Mouse (Mus musculus) stomach, embryonic 16.5 days (tissue): ENCODE data around the gene Parp1. TPM values are rescaled to one million over a fixed set of nuclear protein-coding genes. Genes with fewer than 3 reads are reported as not detected.

ENCODE experiments used
- ATAC-seq: fragments of 200-750 bp; cut with Nextera tagmentation; 2 replicates; pipeline ENCODE4 v1.8.0; 2017; ENCODE audit warnings: moderate number of reproducible peaks, moderate TSS enrichment; ENCODE audit not compliant: insufficient read depth, low FRiP score
- H3K27ac ChIP-seq: fragments of 300-500 bp; sonication (generic); 2 replicates; pipeline ENCODE4 v1.5.1; 2014; ENCODE audit warnings: low read length
- H3K27me3 ChIP-seq: fragments of 300-500 bp; sonication (generic); 2 replicates; pipeline ENCODE4 v1.6.1; 2014; ENCODE audit warnings: low read length, control low read depth, mixed read lengths; ENCODE audit not compliant: control insufficient read depth, insufficient read depth
- H3K36me3 ChIP-seq: fragments of 300-500 bp; sonication (generic); 2 replicates; pipeline ENCODE4 v1.6.1; 2014; ENCODE audit warnings: low read length; ENCODE audit not compliant: control insufficient read depth, insufficient read depth
- H3K4me1 ChIP-seq: fragments of 300-500 bp; sonication (generic); 2 replicates; pipeline ENCODE4 v1.6.1; 2014; ENCODE audit warnings: low read length, control low read depth, mixed read lengths; ENCODE audit not compliant: control insufficient read depth, insufficient read depth
- H3K4me2 ChIP-seq: fragments of 300-500 bp; sonication (generic); 2 replicates; pipeline ENCODE4 v1.6.1; 2014; ENCODE audit warnings: low read depth, low read length, mixed read lengths
- H3K4me3 ChIP-seq: fragments of 300-500 bp; sonication (generic); replicated peaks from 2 replicates; pipeline ENCODE4 v1.5.1; 2014; ENCODE audit warnings: mild to moderate bottlenecking, low read length
- H3K9ac ChIP-seq: fragments of 300-500 bp; sonication (generic); 2 replicates; pipeline ENCODE4 v1.6.1; 2014; ENCODE audit warnings: low read length
- H3K9me3 ChIP-seq: fragments of 300-500 bp; sonication (generic); replicated peaks from 2 replicates; pipeline ENCODE4 v1.6.1; 2016; ENCODE audit warnings: low read length, control low read depth; ENCODE audit not compliant: control insufficient read depth
- WGBS: fragments of 180-500 bp; shearing (Covaris S2); extraction: QIAGEN DNeasy Blood & Tissue Kit; methylation state at CpG from one replicate; pipeline ENCODE4 v1.1.7; 2014; 5-methylcytosine and 5-hydroxymethylcytosine counted together
- polyA plus RNA-seq: library from polyadenylated mRNA; unstranded; fragments of >200 nt; fragmentation: Nextera tagmentation; extraction: Ambion mirVana; gene quantifications from 2 replicates; pipeline ENCODE4 v1.2.1, GENCODE M21; 2015

Gene Parp1
- polyA plus RNA-seq: 105 and 116 TPM in 2 replicates

- ATAC-seq: peak; percentile 97
- peaks cover 19% of the 10 kb centered on the region for H3K4me1 ChIP-seq
- no peaks in the 10 kb centered on the region for H3K27me3 ChIP-seq
- peak within 1 kb of the TSS; percentile 96 for H3K4me2 ChIP-seq
- peak within 1 kb of the TSS; percentile 93 for H3K9ac ChIP-seq
- WGBS: under 1% methylated on average over 67 of the region's 67 CpGs
- H3K27ac ChIP-seq: peak within 1 kb of the TSS; percentile 94
- H3K36me3 ChIP-seq: peaks cover 4% of the 10 kb centered on the region; the same call in 1 of the 2 replicates
- no peaks in the 10 kb centered on the region for H3K9me3 ChIP-seq
- peak within 1 kb of the TSS; percentile 97 for H3K4me3 ChIP-seq
Observed at GRCm38 (mm10) chr1:180568761-180569452, at the start of gene Parp1. Gene Parp1, plus strand, starts transcription at chr1:180568924.

- WGBS: 80% methylated on average over 8 of the region's 8 CpGs
- no peak overlapping the region for H3K4me2 ChIP-seq
- ATAC-seq: no peak; the same call in 1 of the 2 replicates
- H3K9me3 ChIP-seq: no peaks in the 10 kb centered on the region
- peak overlapping the region; percentile 29; the same call in 1 of the 2 replicates for H3K27ac ChIP-seq
- no peak overlapping the region for H3K4me3 ChIP-seq
- H3K9ac ChIP-seq: no peak overlapping the region
- peaks cover 10% of the 10 kb centered on the region; the same call in 1 of the 2 replicates for H3K4me1 ChIP-seq
- H3K36me3 ChIP-seq: no peaks in the 10 kb centered on the region
- H3K27me3 ChIP-seq: no peaks in the 10 kb centered on the region
Observed at GRCm38 (mm10) chr1:180519520-180519919, 49.2 kb upstream of the Parp1 start.

- no peak overlapping the region for H3K4me2 ChIP-seq
- no peaks in the 10 kb centered on the region for H3K27me3 ChIP-seq
- H3K36me3 ChIP-seq: no peaks in the 10 kb centered on the region
- no peak overlapping the region for H3K9ac ChIP-seq
- H3K4me3 ChIP-seq: no peak overlapping the region
- 39% methylated on average over 7 of the region's 7 CpGs for WGBS
- peaks cover 10% of the 10 kb centered on the region; the same call in 1 of the 2 replicates for H3K4me1 ChIP-seq
- H3K9me3 ChIP-seq: no peaks in the 10 kb centered on the region
- peak overlapping the region; percentile 54 for H3K27ac ChIP-seq
- no peak for ATAC-seq
Observed at GRCm38 (mm10) chr1:180520190-180520589, 48.5 kb upstream of the Parp1 start.

GRCm38 (mm10) chr1:180523320-180523719, 45.4 kb upstream of the Parp1 start:
- 81% methylated on average over 2 of the region's 2 CpGs for WGBS
- H3K36me3 ChIP-seq: no peaks in the 10 kb centered on the region
- H3K4me3 ChIP-seq: no peak overlapping the region
- no peak for ATAC-seq
- no peaks in the 10 kb centered on the region for H3K9me3 ChIP-seq
- H3K4me1 ChIP-seq: peaks cover 8% of the 10 kb centered on the region; the same call in 1 of the 2 replicates
- no peak overlapping the region for H3K27ac ChIP-seq
- no peak overlapping the region for H3K4me2 ChIP-seq
- no peaks in the 10 kb centered on the region for H3K27me3 ChIP-seq
- no peak overlapping the region for H3K9ac ChIP-seq

- no peak overlapping the region for H3K4me3 ChIP-seq
- H3K27ac ChIP-seq: no peak overlapping the region
- no peaks in the 10 kb centered on the region for H3K36me3 ChIP-seq
- no peaks in the 10 kb centered on the region for H3K27me3 ChIP-seq
- H3K9me3 ChIP-seq: no peaks in the 10 kb centered on the region
- H3K4me1 ChIP-seq: no peaks in the 10 kb centered on the region
- ATAC-seq: no peak
- no peak overlapping the region for H3K9ac ChIP-seq
- no peak overlapping the region for H3K4me2 ChIP-seq
- 78% methylated on average over 1 of the region's 1 CpGs for WGBS
Observed at GRCm38 (mm10) chr1:180525301-180525700, 43.4 kb upstream of the Parp1 start.

GRCm38 (mm10) chr1:180529847-180530246, 38.9 kb upstream of the Parp1 start:
- Histone ChIP-seq H3K27me3 (no peaks in the 10 kb centered on the region), H3K9me3 (0 out of 2 replicates have a peak, but pooled peaks cover 4% of the 10 kb centered on the region), H3K4me1 (no peaks in the 10 kb centered on the region), H3K4me2 (no peak overlapping the region), H3K36me3 (no peaks in the 10 kb centered on the region), H3K4me3 (no peak overlapping the region), H3K27ac (no peak overlapping the region), H3K9ac (no peak overlapping the region)
- 89% methylated on average over 7 of the region's 7 CpGs for WGBS
- ATAC-seq: no peak

- Histone ChIP-seq H3K27ac (no peak overlapping the region), H3K36me3 (no peaks in the 10 kb centered on the region), H3K4me1 (no peaks in the 10 kb centered on the region), H3K27me3 (no peaks in the 10 kb centered on the region), H3K9me3 (0 out of 2 replicates have a peak, but pooled peaks cover 4% of the 10 kb centered on the region), H3K9ac (no peak overlapping the region), H3K4me2 (no peak overlapping the region), H3K4me3 (no peak overlapping the region)
- no peak for ATAC-seq
- WGBS: 61% methylated on average over 8 of the region's 8 CpGs
Observed at GRCm38 (mm10) chr1:180530457-180531263, 38.1 kb upstream of the Parp1 start.

- WGBS: 96% methylated on average over 11 of the region's 11 CpGs
- no peak for ATAC-seq
Observed at GRCm38 (mm10) chr1:180532671-180533070, 36.1 kb upstream of the Parp1 start.

GRCm38 (mm10) chr1:180536719-180537118, 32.0 kb upstream of the Parp1 start:
- 68% methylated on average over 5 of the region's 5 CpGs for WGBS

More at GRCm38 (mm10) chr1:180532671-180533070, 36.1 kb upstream of the Parp1 start:
- Histone ChIP-seq H3K36me3 (no peaks in the 10 kb centered on the region), H3K9ac (no peak overlapping the region), H3K4me1 (no peaks in the 10 kb centered on the region), H3K9me3 (0 out of 2 replicates have a peak, but pooled peaks cover 4% of the 10 kb centered on the region), H3K27ac (no peak overlapping the region), H3K4me2 (no peak overlapping the region), H3K27me3 (no peaks in the 10 kb centered on the region), H3K4me3 (no peak overlapping the region)

More at GRCm38 (mm10) chr1:180536719-180537118, 32.0 kb upstream of the Parp1 start:
- no peaks in the 10 kb centered on the region for H3K36me3 ChIP-seq
- ATAC-seq: no peak
- H3K9me3 ChIP-seq: 0 out of 2 replicates have a peak, but pooled peaks cover 4% of the 10 kb centered on the region
- no peaks in the 10 kb centered on the region for H3K27me3 ChIP-seq
- no peak overlapping the region for H3K4me3 ChIP-seq
- H3K27ac ChIP-seq: no peak overlapping the region
- no peaks in the 10 kb centered on the region for H3K4me1 ChIP-seq
- no peak overlapping the region for H3K4me2 ChIP-seq
- H3K9ac ChIP-seq: no peak overlapping the region
